Mouse (Mus musculus) megakaryocyte, embryonic 14.5 days (primary cell): ENCODE results near the gene Zfp106.

Experiments
- FLI1 ChIP-seq: IDR thresholded peaks from 2 replicates; pipeline ENCODE4 v1.6.1; 2012; ENCODE audit warnings: low read length, inconsistent platforms, mixed read lengths
- GATA1 ChIP-seq: IDR thresholded peaks from 3 replicates; pipeline ENCODE4 v1.6.1; 2012; ENCODE audit warnings: mixed read lengths, low read length, inconsistent platforms, borderline replicate concordance

GRCm38 (mm10) chr2:120562859-120563234 lies 796 bp downstream of the Zfp106 start:
- TF ChIP-seq GATA1 (no peak), FLI1 (no peak)
